Mouse (Mus musculus) hindbrain, embryonic 13.5 days (tissue): ENCODE measurements around the gene Emilin3. TPM values are rescaled to one million over a fixed set of nuclear protein-coding genes. Genes with fewer than 3 reads are reported as not detected.

Experiments used
- ATAC-seq: fragments of 200-750 bp; cut with Nextera tagmentation; 2 replicates; pipeline ENCODE4 v1.8.0; 2017; ENCODE audit warnings: moderate TSS enrichment; ENCODE audit not compliant: low FRiP score
- H3K27ac ChIP-seq: fragments of 300-500 bp; sonication (generic); 2 replicates; pipeline ENCODE4 v1.5.1; 2015; ENCODE audit warnings: inconsistent platforms, mild to moderate bottlenecking, moderate library complexity
- H3K27me3 ChIP-seq: fragments of 300-500 bp; sonication (generic); 2 replicates; pipeline ENCODE4 v1.6.1; 2015; ENCODE audit warnings: mild to moderate bottlenecking, inconsistent platforms
- H3K36me3 ChIP-seq: fragments of 300-500 bp; sonication (generic); 2 replicates; pipeline ENCODE4 v1.6.1; 2015; ENCODE audit warnings: mild to moderate bottlenecking, inconsistent platforms
- H3K4me1 ChIP-seq: fragments of 300-500 bp; sonication (generic); replicated peaks from 2 replicates; pipeline ENCODE4 v1.6.1; 2015; ENCODE audit warnings: inconsistent platforms
- H3K4me2 ChIP-seq: fragments of 300-500 bp; sonication (generic); 2 replicates; pipeline ENCODE4 v1.6.1; 2015; ENCODE audit warnings: inconsistent platforms, mild to moderate bottlenecking, moderate library complexity
- H3K4me3 ChIP-seq: fragments of 300-500 bp; sonication (generic); 2 replicates; pipeline ENCODE4 v1.5.1; 2015; ENCODE audit warnings: mild to moderate bottlenecking, inconsistent platforms
- H3K9ac ChIP-seq: fragments of 300-500 bp; sonication (generic); 2 replicates; pipeline ENCODE4 v1.6.1; 2015; ENCODE audit warnings: mild to moderate bottlenecking, inconsistent platforms
- H3K9me3 ChIP-seq: fragments of 300-500 bp; sonication (generic); 2 replicates; pipeline ENCODE4 v1.6.1; 2016; ENCODE audit warnings: inconsistent platforms
- WGBS: fragments of 180-500 bp; shearing (Covaris S2); methylation state at CpG from one replicate; pipeline ENCODE4 v1.1.7; 2015; 5-methylcytosine and 5-hydroxymethylcytosine counted together
- polyA plus RNA-seq: library from polyadenylated mRNA; unstranded; fragments of >200 nt; fragmentation: Nextera tagmentation; extraction: Ambion mirVana; gene quantifications from 2 replicates; pipeline ENCODE4 v1.2.1, GENCODE M21; 2015

Gene Emilin3
- polyA plus RNA-seq, 1 experiment from 2014 or later = 0.90 TPM

DNA sequence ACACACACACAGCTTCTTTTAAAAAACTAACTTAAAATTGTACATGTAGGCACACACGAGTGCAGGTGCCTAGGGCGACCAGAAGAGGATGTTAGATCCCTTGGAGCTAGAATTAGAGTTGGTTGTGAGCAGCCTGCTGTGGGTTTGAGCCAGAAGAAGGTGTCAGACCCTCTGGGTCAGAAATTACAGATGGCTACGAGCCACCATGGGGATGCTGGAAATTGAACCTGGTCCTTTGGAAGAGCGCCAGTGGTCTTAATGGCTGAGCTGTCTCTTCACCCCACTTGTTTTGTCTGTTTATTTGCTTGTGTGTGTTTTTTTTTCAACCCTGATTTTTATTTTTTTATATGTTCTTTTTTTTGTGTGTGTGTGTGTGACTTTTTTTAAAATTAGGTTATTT lies 22.3 kb upstream of the Emilin3 start:
- no peaks in the 10 kb centered on the region for H3K27me3 ChIP-seq
- no peak overlapping the region for H3K27ac ChIP-seq
- no peak overlapping the region for H3K9ac ChIP-seq
- 87% methylated on average over 4 of the region's 4 CpGs for WGBS
- no peak overlapping the region for H3K4me3 ChIP-seq
- no peaks in the 10 kb centered on the region for H3K36me3 ChIP-seq
- H3K4me2 ChIP-seq = no peak overlapping the region
- no peaks in the 10 kb centered on the region for H3K9me3 ChIP-seq
- H3K4me1 ChIP-seq = no peaks in the 10 kb centered on the region
- no peak for ATAC-seq

GRCm38 (mm10) chr2:160933890-160934289 lies 21.8 kb upstream of the Emilin3 start:
- ATAC-seq = no peak
- H3K9me3 ChIP-seq = no peaks in the 10 kb centered on the region
- no peak overlapping the region for H3K9ac ChIP-seq
- 59% methylated on average over 5 of the region's 5 CpGs for WGBS
- no peaks in the 10 kb centered on the region for H3K27me3 ChIP-seq
- H3K4me2 ChIP-seq = no peak overlapping the region
- no peaks in the 10 kb centered on the region for H3K36me3 ChIP-seq
- no peak overlapping the region for H3K27ac ChIP-seq
- H3K4me3 ChIP-seq = no peak overlapping the region
- H3K4me1 ChIP-seq = no peaks in the 10 kb centered on the region

DNA sequence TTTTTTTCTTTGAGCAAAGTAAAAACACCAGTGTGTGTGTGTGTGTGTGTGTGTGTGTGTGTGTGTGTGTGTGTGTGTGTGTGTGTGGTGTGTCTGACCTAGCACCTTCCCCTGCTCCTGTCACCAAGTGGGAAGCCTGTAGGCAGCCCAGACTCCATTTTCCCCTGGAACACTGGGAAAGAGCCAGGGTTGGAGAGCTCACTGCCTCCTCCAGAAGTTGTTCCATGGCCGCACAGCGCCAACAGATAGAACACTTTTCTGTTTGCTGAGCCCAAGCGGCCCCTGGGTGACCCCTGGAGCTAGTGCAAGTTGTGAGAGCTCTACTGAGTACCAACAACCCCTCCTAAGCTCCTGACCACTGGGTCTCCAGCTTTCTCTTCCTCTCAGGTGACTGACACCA lies 20.9 kb upstream of the Emilin3 start:
- no peak for ATAC-seq
- H3K9me3 ChIP-seq = no peaks in the 10 kb centered on the region

DNA sequence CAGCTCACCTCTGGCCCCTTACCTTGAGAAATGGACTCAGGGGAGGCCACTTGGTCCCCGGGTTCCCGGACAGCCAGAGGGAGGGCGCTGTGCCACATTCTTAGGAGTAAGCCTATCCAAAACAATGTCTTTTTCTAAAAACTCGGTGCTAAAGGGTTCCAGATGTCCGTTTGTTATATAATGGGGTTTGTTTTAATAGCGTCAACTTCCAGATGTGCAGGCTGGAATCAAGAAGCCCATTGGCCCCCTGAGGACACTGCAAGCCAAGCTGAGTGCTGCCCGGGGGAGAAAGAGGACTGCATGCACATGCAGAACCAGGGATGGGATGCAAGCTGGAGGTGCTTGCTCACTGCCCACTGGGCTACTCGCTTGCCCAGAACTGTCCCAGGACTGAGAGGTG lies 20.2 kb upstream of the Emilin3 start:
- Histone ChIP-seq H3K4me3 (no peak overlapping the region), H3K4me2 (no peak overlapping the region), H3K9ac (no peak overlapping the region), H3K9me3 (no peaks in the 10 kb centered on the region), H3K27me3 (no peaks in the 10 kb centered on the region), H3K4me1 (no peaks in the 10 kb centered on the region), H3K27ac (no peak overlapping the region), H3K36me3 (no peaks in the 10 kb centered on the region)
- WGBS = 77% methylated on average over 8 of the region's 8 CpGs
- no peak for ATAC-seq

More for the DNA sequence above, 20.9 kb upstream of the Emilin3 start:
- H3K36me3 ChIP-seq = no peaks in the 10 kb centered on the region
- no peak overlapping the region for H3K9ac ChIP-seq
- WGBS = 92% methylated on average over 3 of the region's 3 CpGs
- H3K27ac ChIP-seq = no peak overlapping the region
- H3K27me3 ChIP-seq = no peaks in the 10 kb centered on the region
- no peak overlapping the region for H3K4me2 ChIP-seq
- H3K4me3 ChIP-seq = no peak overlapping the region
- H3K4me1 ChIP-seq = no peaks in the 10 kb centered on the region

DNA sequence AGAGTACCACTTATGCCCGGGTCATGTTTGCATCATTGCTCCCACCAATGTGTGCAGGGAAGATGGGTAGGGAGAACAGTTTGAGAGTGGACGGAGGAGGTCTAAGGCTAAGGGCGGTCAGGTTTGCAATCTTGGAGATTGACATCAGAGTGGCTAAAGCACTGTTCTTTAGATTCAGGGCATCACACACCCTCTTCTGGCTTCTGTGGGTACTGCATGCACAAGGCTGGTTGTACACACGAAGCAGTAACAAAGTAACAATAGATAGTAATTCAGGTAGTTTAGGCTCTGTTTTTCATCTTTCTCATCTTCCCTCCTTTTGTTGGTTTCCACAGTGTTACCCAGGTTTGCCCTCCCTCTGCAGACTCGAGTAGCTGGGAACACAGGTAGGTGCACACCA lies 19.2 kb upstream of the Emilin3 start:
- no peaks in the 10 kb centered on the region for H3K36me3 ChIP-seq
- no peaks in the 10 kb centered on the region for H3K4me1 ChIP-seq
- H3K27me3 ChIP-seq = no peaks in the 10 kb centered on the region
- ATAC-seq = no peak
- H3K27ac ChIP-seq = no peak overlapping the region
- WGBS = 97% methylated on average over 5 of the region's 5 CpGs
- H3K4me3 ChIP-seq = no peak overlapping the region
- H3K4me2 ChIP-seq = no peak overlapping the region
- H3K9ac ChIP-seq = no peak overlapping the region
- H3K9me3 ChIP-seq = no peaks in the 10 kb centered on the region

- H3K36me3 ChIP-seq = no peaks in the 10 kb centered on the region
- ATAC-seq = no peak
- 69% methylated on average over 9 of the region's 9 CpGs for WGBS
- H3K9ac ChIP-seq = no peak overlapping the region
- H3K4me2 ChIP-seq = no peak overlapping the region
- 0 out of 2 replicates have a peak, but pooled peaks cover 4% of the 10 kb centered on the region for H3K4me1 ChIP-seq
- H3K27me3 ChIP-seq = no peaks in the 10 kb centered on the region
- peaks cover 4% of the 10 kb centered on the region; the same call in 1 of the 2 replicates for H3K9me3 ChIP-seq
- H3K4me3 ChIP-seq = no peak overlapping the region
- H3K27ac ChIP-seq = no peak overlapping the region
Measured at GRCm38 (mm10) chr2:160925203-160925602, 13.1 kb upstream of the Emilin3 start.

DNA sequence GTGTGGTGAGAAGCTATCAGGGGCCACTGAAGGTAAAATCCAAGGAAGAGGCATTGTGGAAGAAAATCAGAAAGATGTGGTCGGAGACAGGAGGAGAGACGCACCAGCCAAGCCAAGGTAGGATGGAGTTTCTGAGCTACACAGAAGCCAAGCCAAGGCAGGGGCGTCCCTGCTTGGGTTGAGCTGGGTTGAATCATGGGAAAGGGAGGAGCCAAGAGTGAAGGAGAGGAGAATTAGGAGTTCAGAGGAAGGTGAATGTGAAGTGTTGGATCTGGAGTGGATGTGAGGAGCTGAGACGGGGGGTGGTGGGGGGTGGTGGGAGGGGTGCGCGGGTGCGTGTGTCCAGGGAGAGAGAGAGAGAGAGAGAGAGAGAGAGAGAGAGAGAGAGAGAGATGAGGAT lies 9.2 kb upstream of the Emilin3 start:
- ATAC-seq = no peak
- Histone ChIP-seq H3K4me2 (no peak overlapping the region), H3K36me3 (no peaks in the 10 kb centered on the region), H3K27ac (no peak overlapping the region), H3K4me3 (no peak overlapping the region), H3K27me3 (peaks cover 12% of the 10 kb centered on the region; the same call in 1 of the 2 replicates), H3K9me3 (peaks cover 4% of the 10 kb centered on the region; the same call in 1 of the 2 replicates), H3K9ac (no peak overlapping the region), H3K4me1 (peaks cover 18% of the 10 kb centered on the region; the same call in 1 of the 2 replicates)
- WGBS = 78% methylated on average over 6 of the region's 7 CpGs

DNA sequence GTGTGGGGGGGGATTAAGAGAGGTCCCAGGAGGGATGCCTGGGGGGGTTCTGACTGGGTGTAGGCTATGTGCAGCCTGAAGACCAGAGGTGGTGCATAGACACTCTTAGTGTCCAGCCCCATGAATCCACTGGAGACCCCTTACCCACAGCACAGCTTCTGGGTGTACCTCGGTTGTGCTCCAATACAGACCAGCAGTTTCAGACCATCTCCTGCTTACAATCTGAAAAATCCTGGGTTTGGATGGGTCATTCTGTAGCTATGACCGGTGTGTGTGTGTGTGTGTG lies 6.7 kb upstream of the Emilin3 start:
- no peak for ATAC-seq
- no peak overlapping the region for H3K4me3 ChIP-seq
- peaks cover 4% of the 10 kb centered on the region; the same call in 1 of the 2 replicates for H3K9me3 ChIP-seq
- H3K9ac ChIP-seq = no peak overlapping the region
- H3K27me3 ChIP-seq = peaks cover 36% of the 10 kb centered on the region
- no peaks in the 10 kb centered on the region for H3K36me3 ChIP-seq
- no peak overlapping the region for H3K27ac ChIP-seq
- no peak overlapping the region for H3K4me2 ChIP-seq
- 75% methylated on average over 2 of the region's 2 CpGs for WGBS
- H3K4me1 ChIP-seq = peaks cover 15% of the 10 kb centered on the region; the same call in 1 of the 2 replicates

DNA sequence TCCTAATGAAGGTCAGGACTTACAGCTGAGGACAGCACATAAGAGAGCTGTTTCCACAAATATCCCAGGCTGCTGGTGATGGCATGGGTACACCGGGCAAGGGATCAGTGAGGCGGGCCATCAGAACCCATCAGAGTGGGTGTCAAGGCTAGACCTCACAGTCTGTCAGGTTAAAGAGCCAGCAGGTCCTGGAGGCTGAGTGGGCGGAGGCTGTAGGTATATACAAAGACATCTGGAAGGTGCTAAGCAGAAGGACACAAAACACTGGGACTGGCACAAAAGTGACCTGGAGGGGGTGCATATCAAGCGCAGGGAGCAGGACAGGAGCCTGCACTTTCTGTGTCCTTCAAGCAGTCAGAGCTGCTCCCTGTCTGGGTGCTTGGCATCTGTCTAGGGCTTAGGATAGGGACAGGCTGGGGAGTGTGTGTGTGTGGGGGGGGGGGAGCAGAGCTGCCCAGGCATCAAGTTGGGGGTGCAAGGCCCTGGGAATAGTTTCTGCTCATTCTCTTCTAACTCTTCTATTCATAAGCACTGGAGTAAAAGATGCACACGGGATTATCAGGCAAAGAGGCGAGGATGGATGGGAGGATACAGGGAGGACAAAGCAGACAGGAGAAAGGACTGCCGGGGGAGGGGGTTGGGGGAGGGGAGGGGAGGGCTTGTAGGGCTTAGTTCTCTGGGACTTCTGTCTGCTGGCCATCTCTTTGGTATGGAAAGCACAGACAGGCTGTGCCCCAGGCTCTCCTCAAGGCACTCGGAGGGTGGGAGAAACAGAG lies 6.2 kb upstream of the Emilin3 start:
- ATAC-seq = no peak

DNA sequence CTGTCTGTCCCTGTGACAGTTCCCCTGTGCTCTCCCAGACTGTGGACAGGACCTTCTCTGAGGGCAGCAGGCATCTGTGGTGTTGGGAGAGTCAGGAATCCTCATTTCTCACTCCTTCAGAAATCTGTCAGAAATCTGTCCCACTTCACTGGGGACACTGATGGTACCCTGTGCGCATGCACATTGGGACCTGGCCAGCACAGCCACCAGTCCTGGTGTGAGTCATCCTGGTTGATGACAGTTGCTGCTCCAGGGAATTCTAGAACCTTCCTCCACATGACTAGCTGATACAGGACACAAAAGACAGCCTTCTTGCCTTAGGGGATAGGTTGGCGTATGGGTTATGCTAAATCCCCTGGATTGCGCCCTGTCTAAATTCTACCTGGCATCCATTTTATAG lies 5.2 kb upstream of the Emilin3 start:
- ATAC-seq = no peak
- Histone ChIP-seq H3K4me2 (no peak overlapping the region), H3K27me3 (peaks cover 51% of the 10 kb centered on the region), H3K4me1 (peaks cover 16% of the 10 kb centered on the region), H3K36me3 (no peaks in the 10 kb centered on the region), H3K4me3 (no peak overlapping the region), H3K27ac (no peak overlapping the region), H3K9me3 (peaks cover 3% of the 10 kb centered on the region; the same call in 1 of the 2 replicates), H3K9ac (no peak overlapping the region)
- 99% methylated on average over 3 of the region's 3 CpGs for WGBS

More for the DNA sequence above, 6.2 kb upstream of the Emilin3 start:
- Histone ChIP-seq H3K4me1 (peaks cover 15% of the 10 kb centered on the region; the same call in 1 of the 2 replicates), H3K27me3 (peaks cover 40% of the 10 kb centered on the region), H3K27ac (no peak overlapping the region), H3K4me3 (no peak overlapping the region), H3K9ac (no peak overlapping the region), H3K9me3 (peaks cover 4% of the 10 kb centered on the region; the same call in 1 of the 2 replicates), H3K36me3 (no peaks in the 10 kb centered on the region), H3K4me2 (no peak overlapping the region)
- WGBS = 45% methylated on average over 8 of the region's 8 CpGs

DNA sequence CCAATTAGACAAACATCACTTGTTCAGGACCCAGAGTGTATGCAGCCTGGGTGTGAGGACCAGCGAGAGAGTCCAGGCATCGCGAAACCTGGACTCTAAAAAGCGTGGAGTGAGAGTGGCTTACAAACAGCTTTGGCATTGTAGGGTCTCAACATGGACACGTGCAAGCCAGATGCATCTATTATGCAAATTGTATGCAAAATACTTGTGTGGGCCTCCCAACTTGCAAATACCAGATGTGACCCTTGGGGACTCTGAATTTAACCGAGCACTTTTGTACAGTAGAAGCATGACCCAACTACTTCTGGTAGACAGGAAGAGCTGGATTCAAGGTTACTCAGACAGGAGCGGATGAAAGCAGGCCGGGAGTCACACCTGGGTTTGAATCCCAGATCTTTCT lies 4.6 kb upstream of the Emilin3 start:
- peaks cover 57% of the 10 kb centered on the region for H3K27me3 ChIP-seq
- no peak for ATAC-seq
- no peaks in the 10 kb centered on the region for H3K9me3 ChIP-seq
- no peak overlapping the region for H3K27ac ChIP-seq
- H3K4me1 ChIP-seq = peaks cover 22% of the 10 kb centered on the region
- H3K36me3 ChIP-seq = no peaks in the 10 kb centered on the region
- 56% methylated on average over 8 of the region's 8 CpGs for WGBS
- no peak overlapping the region for H3K4me3 ChIP-seq
- H3K9ac ChIP-seq = no peak overlapping the region
- no peak overlapping the region for H3K4me2 ChIP-seq

GRCm38 (mm10) chr2:160915821-160916610 lies 3.9 kb upstream of the Emilin3 start:
- Histone ChIP-seq H3K4me1 (peaks cover 27% of the 10 kb centered on the region), H3K4me3 (no peak overlapping the region), H3K27me3 (peaks cover 64% of the 10 kb centered on the region), H3K27ac (no peak overlapping the region), H3K9ac (no peak overlapping the region), H3K36me3 (no peaks in the 10 kb centered on the region), H3K9me3 (no peaks in the 10 kb centered on the region), H3K4me2 (no peak overlapping the region)
- WGBS = 79% methylated on average over 13 of the region's 13 CpGs
- no peak for ATAC-seq
